Mouse (Mus musculus): ENCODE measurements at regions not wholly inside any gene's neighbourhood (a gene's known extent, or its start where the extent isn't known, plus 50 kb on each side); places are given as distances from the start of the nearest gene placed in this dataset.

- no peak for DNase-seq (ENCODE audit: low spot score)
- 81% methylated on average over 3 of the region's 3 CpGs for WGBS
- no peaks in the 10 kb centered on the region for H3K4me1 ChIP-seq (replicated peaks)
Measured at GRCm38 (mm10) chr19:36238536-36238935, 109.6 kb upstream of the Pcgf5 start.

DNA sequence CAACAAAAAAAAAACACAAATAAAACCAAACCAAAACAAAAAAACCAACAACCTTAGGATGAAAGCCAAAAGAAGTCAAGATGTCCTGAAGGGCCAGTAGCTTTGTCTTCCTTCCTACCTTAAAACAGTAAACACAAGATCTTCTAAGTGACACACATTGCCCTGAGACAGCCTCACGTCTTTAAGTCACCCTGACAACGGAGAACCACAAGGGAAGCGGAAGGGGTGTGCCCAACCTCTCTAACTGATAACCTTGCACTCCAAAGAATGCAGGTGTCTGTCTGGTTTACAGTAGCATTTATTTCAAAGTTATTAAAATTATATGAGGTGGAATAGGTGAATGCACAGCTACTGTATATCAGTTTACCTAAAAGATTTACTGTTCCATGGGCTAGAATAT, 105.7 kb upstream of the Pcgf5 start:
- Histone ChIP-seq H3K4me3 (no peak overlapping the region), H3K27ac (no peak overlapping the region), H3K9me3 (0 out of 2 replicates have a peak, but pooled peaks cover 3% of the 10 kb centered on the region), H3K27me3 (ENCODE audit: insufficient read depth, poor library complexity, severe bottlenecking) (no peaks in the 10 kb centered on the region), H3K36me3 (no peaks in the 10 kb centered on the region), H3K4me1 (replicated peaks) (no peaks in the 10 kb centered on the region)
- DNase-seq (ENCODE audit: low spot score): no peak
- 86% methylated on average over 3 of the region's 3 CpGs for WGBS

More at GRCm38 (mm10) chr19:36238536-36238935, 109.6 kb upstream of the Pcgf5 start:
- Histone ChIP-seq H3K36me3 (no peaks in the 10 kb centered on the region), H3K9me3 (no peaks in the 10 kb centered on the region), H3K27ac (no peak overlapping the region), H3K4me3 (no peak overlapping the region), H3K27me3 (ENCODE audit: insufficient read depth, poor library complexity, severe bottlenecking) (no peaks in the 10 kb centered on the region)

GRCm38 (mm10) chr19:36242946-36243345, 105.2 kb upstream of the Pcgf5 start:
- WGBS: 81% methylated on average over 5 of the region's 5 CpGs
- Histone ChIP-seq H3K27me3 (ENCODE audit: insufficient read depth, poor library complexity, severe bottlenecking) (no peaks in the 10 kb centered on the region), H3K4me3 (no peak overlapping the region), H3K4me1 (replicated peaks) (no peaks in the 10 kb centered on the region), H3K36me3 (no peaks in the 10 kb centered on the region), H3K27ac (no peak overlapping the region), H3K9me3 (0 out of 2 replicates have a peak, but pooled peaks cover 6% of the 10 kb centered on the region)
- no peak for DNase-seq (ENCODE audit: low spot score)

GRCm38 (mm10) chr19:36252522-36252921, 95.6 kb upstream of the Pcgf5 start:
- Histone ChIP-seq H3K27me3 (ENCODE audit: insufficient read depth, poor library complexity, severe bottlenecking) (no peaks in the 10 kb centered on the region), H3K4me3 (no peak overlapping the region), H3K27ac (no peak overlapping the region), H3K9me3 (0 out of 2 replicates have a peak, but pooled peaks cover 2% of the 10 kb centered on the region), H3K36me3 (no peaks in the 10 kb centered on the region), H3K4me1 (replicated peaks) (no peaks in the 10 kb centered on the region)
- WGBS: 93% methylated on average over 3 of the region's 3 CpGs
- no peak for DNase-seq (ENCODE audit: low spot score)

DNA sequence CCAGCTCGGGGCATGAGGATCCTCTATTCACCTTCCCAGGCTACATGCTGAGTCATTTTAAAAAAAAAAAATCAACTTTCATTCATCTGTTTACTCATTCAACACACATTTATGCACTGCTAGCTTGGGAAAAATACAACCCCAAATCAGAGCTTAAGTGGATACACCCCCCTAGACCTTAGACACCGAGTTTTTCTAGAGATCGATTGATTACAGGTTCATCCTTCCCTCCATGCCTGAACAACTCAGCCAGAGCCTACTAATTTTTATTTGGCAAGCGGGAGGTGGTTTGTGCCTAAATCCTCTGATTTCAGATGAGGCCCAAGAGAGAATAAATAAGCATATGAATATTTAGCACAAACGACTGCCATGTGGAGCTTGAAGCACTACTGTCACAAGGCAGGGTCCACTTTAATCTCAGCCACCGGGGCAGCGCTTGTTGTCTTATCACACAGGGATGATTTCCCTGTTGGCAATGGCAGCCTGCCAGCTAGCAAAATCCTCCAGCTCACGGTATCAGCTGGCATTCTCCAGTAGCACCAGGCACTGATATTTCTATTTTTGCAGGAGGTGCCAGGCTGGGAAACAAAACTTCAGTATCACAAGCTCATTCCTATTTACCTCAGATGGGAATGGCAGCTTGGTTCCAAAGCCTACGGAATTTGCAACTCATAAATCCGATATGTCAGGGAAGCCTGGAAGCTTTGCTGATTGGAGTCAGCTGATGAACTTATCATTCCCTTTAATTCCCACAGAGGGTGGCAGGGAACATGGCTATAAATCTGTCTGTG, 90.2 kb upstream of the Pcgf5 start:
- H3K36me3 ChIP-seq: no peaks in the 10 kb centered on the region
- no peaks in the 10 kb centered on the region for H3K9me3 ChIP-seq
- H3K4me1 ChIP-seq (replicated peaks): no peaks in the 10 kb centered on the region
- no peak overlapping the region for H3K4me3 ChIP-seq
- 88% methylated on average over 10 of the region's 10 CpGs for WGBS
- H3K27ac ChIP-seq: no peak overlapping the region
- no peaks in the 10 kb centered on the region for H3K27me3 ChIP-seq (ENCODE audit: insufficient read depth, poor library complexity, severe bottlenecking)
- no peak for DNase-seq (ENCODE audit: low spot score)

- Histone ChIP-seq H3K36me3 (no peaks in the 10 kb centered on the region), H3K27me3 (ENCODE audit: insufficient read depth, poor library complexity, severe bottlenecking) (no peaks in the 10 kb centered on the region), H3K4me1 (replicated peaks) (0 out of 2 replicates have a peak, but pooled peaks cover 4% of the 10 kb centered on the region), H3K27ac (no peak overlapping the region), H3K4me3 (no peak overlapping the region), H3K9me3 (no peaks in the 10 kb centered on the region)
- 93% methylated on average over 5 of the region's 5 CpGs for WGBS
- no peak for DNase-seq (ENCODE audit: low spot score)
Measured at GRCm38 (mm10) chr19:36261819-36262218, 86.3 kb upstream of the Pcgf5 start.

GRCm38 (mm10) chr19:36263923-36264322, 84.2 kb upstream of the Pcgf5 start:
- Histone ChIP-seq H3K27ac (no peak overlapping the region), H3K4me3 (no peak overlapping the region), H3K27me3 (ENCODE audit: insufficient read depth, poor library complexity, severe bottlenecking) (no peaks in the 10 kb centered on the region), H3K9me3 (no peaks in the 10 kb centered on the region), H3K4me1 (replicated peaks) (0 out of 2 replicates have a peak, but pooled peaks cover 4% of the 10 kb centered on the region), H3K36me3 (no peaks in the 10 kb centered on the region)
- WGBS: 87% methylated on average over 4 of the region's 4 CpGs
- DNase-seq (ENCODE audit: low spot score): no peak

- H3K27me3 ChIP-seq (ENCODE audit: insufficient read depth, poor library complexity, severe bottlenecking): no peaks in the 10 kb centered on the region
- 0 out of 2 replicates have a peak, but pooled peaks cover 4% of the 10 kb centered on the region for H3K4me1 ChIP-seq (replicated peaks)
- H3K36me3 ChIP-seq: no peaks in the 10 kb centered on the region
- WGBS: 85% methylated on average over 2 of the region's 2 CpGs
- no peak overlapping the region for H3K27ac ChIP-seq
- no peak overlapping the region for H3K4me3 ChIP-seq
- no peaks in the 10 kb centered on the region for H3K9me3 ChIP-seq
- no peak for DNase-seq (ENCODE audit: low spot score)
Measured at GRCm38 (mm10) chr19:36264397-36264796, 83.7 kb upstream of the Pcgf5 start.

DNA sequence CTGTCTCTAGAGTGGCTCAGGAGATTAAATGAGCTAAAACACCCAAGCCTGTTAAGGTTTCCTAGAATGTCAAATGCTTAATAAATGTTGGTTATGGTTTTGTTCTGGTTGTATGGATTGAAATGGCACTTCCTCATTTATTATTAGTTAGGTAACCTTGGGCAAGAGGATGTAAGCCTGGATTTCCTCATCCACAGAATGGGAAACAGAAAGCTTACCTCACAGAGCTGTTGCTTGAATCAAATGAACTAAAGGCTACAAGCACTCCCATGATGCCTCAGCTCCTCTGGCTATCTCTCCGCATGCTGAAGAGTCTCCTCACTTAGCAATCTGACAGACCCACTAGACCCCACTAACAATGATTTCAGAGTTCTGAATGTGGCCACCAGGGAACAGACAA, 82.8 kb upstream of the Pcgf5 start:
- DNase-seq (ENCODE audit: low spot score): no peak
- Histone ChIP-seq H3K27me3 (ENCODE audit: insufficient read depth, poor library complexity, severe bottlenecking) (no peaks in the 10 kb centered on the region), H3K9me3 (no peaks in the 10 kb centered on the region), H3K27ac (no peak overlapping the region), H3K36me3 (no peaks in the 10 kb centered on the region), H3K4me3 (no peak overlapping the region), H3K4me1 (replicated peaks) (0 out of 2 replicates have a peak, but pooled peaks cover 4% of the 10 kb centered on the region)
- 84% methylated on average over 1 of the region's 1 CpGs for WGBS

DNA sequence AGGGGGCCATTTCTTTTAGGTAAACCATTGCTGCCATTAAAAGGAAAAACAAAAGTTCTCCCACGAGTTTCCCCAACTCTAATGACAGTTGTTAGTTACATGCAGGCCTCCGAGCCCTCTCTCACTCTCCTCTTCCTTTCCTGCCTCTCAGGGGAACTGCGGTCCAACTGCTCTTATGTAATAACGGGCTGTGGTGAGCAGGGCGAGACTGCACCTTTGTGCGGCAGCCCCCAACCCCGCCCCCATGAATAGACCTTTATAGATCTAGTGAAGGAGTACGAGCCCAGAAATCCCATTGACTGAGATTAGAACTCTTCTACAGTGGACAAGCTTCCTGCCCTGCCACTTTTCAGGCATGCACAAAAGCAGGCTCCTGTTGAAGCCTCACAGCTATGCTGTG, 81.8 kb upstream of the Pcgf5 start:
- DNase-seq (ENCODE audit: low spot score): no peak
- no peak overlapping the region for H3K27ac ChIP-seq
- 70% methylated on average over 8 of the region's 8 CpGs for WGBS
- H3K27me3 ChIP-seq (ENCODE audit: insufficient read depth, poor library complexity, severe bottlenecking): no peaks in the 10 kb centered on the region
- 0 out of 2 replicates have a peak, but pooled peaks cover 4% of the 10 kb centered on the region for H3K4me1 ChIP-seq (replicated peaks)
- H3K36me3 ChIP-seq: no peaks in the 10 kb centered on the region
- no peaks in the 10 kb centered on the region for H3K9me3 ChIP-seq
- H3K4me3 ChIP-seq: no peak overlapping the region

GRCm38 (mm10) chr19:36273466-36273865, 74.6 kb upstream of the Pcgf5 start:
- 23% methylated on average over 3 of the region's 3 CpGs for WGBS
- no peak overlapping the region for H3K27ac ChIP-seq
- H3K9me3 ChIP-seq: no peaks in the 10 kb centered on the region
- no peaks in the 10 kb centered on the region for H3K36me3 ChIP-seq
- no peak overlapping the region for H3K4me3 ChIP-seq
- no peaks in the 10 kb centered on the region for H3K27me3 ChIP-seq (ENCODE audit: insufficient read depth, poor library complexity, severe bottlenecking)
- DNase-seq (ENCODE audit: low spot score): peak; percentile 6
- H3K4me1 ChIP-seq (replicated peaks): peaks cover 8% of the 10 kb centered on the region; the same call in 1 of the 2 replicates

DNA sequence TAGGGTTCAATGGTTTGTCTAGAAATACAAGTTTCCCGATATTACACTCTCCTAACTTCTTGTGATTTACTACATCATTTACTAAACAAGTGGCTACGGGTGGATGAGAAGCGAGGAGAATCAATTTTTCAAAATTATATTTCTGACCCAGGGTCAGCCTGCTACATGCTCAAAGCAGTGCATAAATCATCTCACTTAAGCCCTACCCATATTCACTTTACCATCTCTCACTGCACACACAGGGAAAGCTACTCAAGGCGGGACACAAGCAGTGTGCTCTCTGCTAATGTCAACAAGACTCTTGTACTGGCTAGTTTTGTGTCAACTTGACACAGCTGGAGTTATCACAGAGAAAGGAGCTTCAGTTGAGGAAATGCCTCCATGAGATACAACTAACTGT, 62.6 kb upstream of the Pcgf5 start:
- no peaks in the 10 kb centered on the region for H3K36me3 ChIP-seq
- H3K4me3 ChIP-seq: no peak overlapping the region
- H3K4me1 ChIP-seq (replicated peaks): no peaks in the 10 kb centered on the region
- DNase-seq (ENCODE audit: low spot score): no peak
- H3K27ac ChIP-seq: no peak overlapping the region
- no peaks in the 10 kb centered on the region for H3K9me3 ChIP-seq
- H3K27me3 ChIP-seq (ENCODE audit: insufficient read depth, poor library complexity, severe bottlenecking): no peaks in the 10 kb centered on the region
- 89% methylated on average over 4 of the region's 4 CpGs for WGBS

GRCm38 (mm10) chr19:36290778-36291177, 57.3 kb upstream of the Pcgf5 start:
- Histone ChIP-seq H3K4me3 (no peak overlapping the region), H3K27me3 (ENCODE audit: insufficient read depth, poor library complexity, severe bottlenecking) (no peaks in the 10 kb centered on the region), H3K4me1 (replicated peaks) (no peaks in the 10 kb centered on the region), H3K9me3 (no peaks in the 10 kb centered on the region), H3K27ac (no peak overlapping the region), H3K36me3 (no peaks in the 10 kb centered on the region)
- WGBS: 83% methylated on average over 4 of the region's 4 CpGs
- DNase-seq (ENCODE audit: low spot score): no peak
